Mouse (Mus musculus) MEL (cell line): Measurements from ENCODE around the gene 1700001C19Rik.

Experiments
- CHD1 ChIP-seq: IDR thresholded peaks from 2 replicates; pipeline ENCODE4 v1.6.1; 2012; ENCODE audit warnings: low read depth, mild to moderate bottlenecking, inconsistent platforms, low read length, improper control_type of control experiment
- CTCF ChIP-seq, 3 experiments: IDR thresholded peaks in 2 of 3; conservative IDR thresholded peaks in 1 of 3; 2 replicates each; pipeline ENCODE4 v1.5.1; 2011 to 2012; ENCODE audit warnings: low read length in 3 of 3, low read depth in 2 of 3, mild to moderate bottlenecking in 2 of 3, improper control_type of control experiment in 1 of 3, inconsistent platforms in 1 of 3, mixed read lengths in 1 of 3, moderate library complexity in 1 of 3; ENCODE audit not compliant: control insufficient read depth in 1 of 3, insufficient read depth in 1 of 3, poor library complexity in 1 of 3, severe bottlenecking in 1 of 3
- MAFK ChIP-seq: IDR thresholded peaks from 2 replicates; pipeline ENCODE4 v1.6.1; 2011; ENCODE audit warnings: low read depth, mild to moderate bottlenecking, low read length, improper control_type of control experiment, borderline replicate concordance
- MAX ChIP-seq: IDR thresholded peaks from 2 replicates; pipeline ENCODE4 v1.6.1; 2011; ENCODE audit warnings: low read length, improper control_type of control experiment
- MAZ ChIP-seq: IDR thresholded peaks from 2 replicates; pipeline ENCODE4 v1.6.1; 2012; ENCODE audit warnings: low read depth, mild to moderate bottlenecking, inconsistent platforms, low read length, improper control_type of control experiment
- MXI1 ChIP-seq: IDR thresholded peaks from 2 replicates; pipeline ENCODE4 v1.6.1; 2011; ENCODE audit warnings: mild to moderate bottlenecking, low read depth, low read length, improper control_type of control experiment
- POLR2A ChIP-seq, 2 experiments: IDR thresholded peaks; 2 replicates each; pipeline ENCODE4 v1.6.1; 2011 to 2012; ENCODE audit warnings: low read length in 2 of 2, mild to moderate bottlenecking in 2 of 2, control low read depth in 1 of 2, improper control_type of control experiment in 1 of 2, low read depth in 1 of 2, moderate library complexity in 1 of 2; ENCODE audit not compliant: control insufficient read depth in 1 of 2, insufficient read depth in 1 of 2, poor library complexity in 1 of 2
- RAD21 ChIP-seq: IDR thresholded peaks from 2 replicates; pipeline ENCODE4 v1.6.1; 2011; ENCODE audit warnings: mild to moderate bottlenecking, low read depth, low read length, improper control_type of control experiment
- SIN3A ChIP-seq: IDR thresholded peaks from 2 replicates; pipeline ENCODE4 v1.6.1; 2012; ENCODE audit warnings: low read length, improper control_type of control experiment, inconsistent platforms
- TCF12 ChIP-seq: IDR thresholded peaks from 2 replicates; pipeline ENCODE4 v1.6.1; 2014; ENCODE audit warnings: low read depth, mild to moderate bottlenecking, inconsistent platforms, low read length, improper control_type of control experiment, moderate library complexity
- USF1 ChIP-seq: IDR thresholded peaks from 2 replicates; pipeline ENCODE4 v1.6.1; 2014; ENCODE audit warnings: low read depth, mild to moderate bottlenecking, inconsistent platforms, low read length, improper control_type of control experiment, moderate library complexity
- ZC3H11A ChIP-seq: IDR thresholded peaks from 2 replicates; pipeline ENCODE4 v1.6.1; 2012; ENCODE audit warnings: low read depth, mild to moderate bottlenecking, inconsistent platforms, low read length, improper control_type of control experiment

DNA sequence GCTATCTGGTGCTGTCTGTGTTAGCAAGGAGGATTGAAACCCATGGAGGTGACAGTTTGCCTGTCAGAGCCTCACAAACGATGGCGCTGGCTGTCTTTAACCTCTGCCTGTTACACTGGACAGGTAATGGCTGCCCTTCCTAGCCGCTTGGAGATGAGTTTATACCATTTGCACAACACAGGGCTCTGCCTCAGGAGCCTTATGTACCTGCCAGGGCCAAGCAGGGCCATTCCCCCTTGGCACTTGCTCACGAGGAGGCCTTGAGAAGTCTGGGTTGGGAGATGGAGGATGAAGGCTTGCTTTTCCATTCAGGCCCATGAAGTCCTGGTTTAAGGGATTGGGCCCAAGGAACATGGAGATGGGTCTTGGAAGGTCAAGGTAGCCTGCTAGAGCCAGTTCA lies 32.5 kb upstream of the 1700001C19Rik start:
- no peak for TF ChIP-seq CTCF (IDR thresholded peaks at IDR 0.05 in 2 of 3, conservative IDR thresholded peaks at IDR 0.05 in 1 of 3; ENCODE audit: control insufficient read depth in 1 of 3, insufficient read depth in 1 of 3, low read depth in 2 of 3, low read length in 3 of 3, poor library complexity in 1 of 3, severe bottlenecking in 1 of 3)
- TF ChIP-seq MXI1 = no peak
- TF ChIP-seq POLR2A (IDR thresholded peaks at IDR 0.05; ENCODE audit: control insufficient read depth in 1 of 2, insufficient read depth in 1 of 2, low read depth in 1 of 2, low read length in 2 of 2, poor library complexity in 1 of 2) = no peak
- TF ChIP-seq RAD21 = no peak
- TF ChIP-seq USF1 = no peak
- TF ChIP-seq CHD1 = no peak
- TF ChIP-seq MAZ = no peak
- TF ChIP-seq TCF12 = no peak
- TF ChIP-seq SIN3A = no peak
- TF ChIP-seq MAFK = no peak
- no peak for TF ChIP-seq ZC3H11A
- no peak for TF ChIP-seq MAX
